Mouse (Mus musculus) left cerebral cortex, adult 2 months (tissue): Measurements from ENCODE around the gene Zfp60. TPM values are rescaled to one million over a fixed set of nuclear protein-coding genes. Genes with fewer than 3 reads are reported as not detected.
"Not testable (repeated sequence)": the region's sequence is repeated elsewhere in the genome, so short reads cannot be mapped to it uniquely, and the experiment has no call there.

Source experiments
- DNase-seq, 2 experiments: peaks; one replicate each; pipeline ENCODE4 v3.0.0; 2021 to 2022; ENCODE audit warnings: low spot score in 2 of 2, mixed read lengths in 1 of 2; ENCODE audit errors: extremely low spot score in 1 of 2
- H3K27ac ChIP-seq: fragments of 200-600 bp; 2 replicates; pipeline ENCODE4 v1.8.1; 2022
- H3K4me3 ChIP-seq: fragments of 200-600 bp; 2 replicates; pipeline ENCODE4 v1.8.1; 2022
- CTCF ChIP-seq: fragments of 200-600 bp; IDR thresholded peaks from 2 replicates; pipeline ENCODE4 v1.8.1; 2022; ENCODE audit warnings: antibody characterized with exemption, mild to moderate bottlenecking, moderate library complexity
- intact Hi-C: fragments of 180-260 bp; cut with DNase I; formaldehyde crosslinking; loops from one replicate; pipeline ENCODE4 v1.15.1; 2025
- total RNA-seq, 2 experiments: library from RNA; stranded (reverse); gene quantifications; 2 replicates each; pipeline ENCODE4 v1.2.3; 2021

The Zfp60 gene
- total RNA-seq, 2 experiments from 2014 or later, result 31.9 to 35.0 TPM

DNA sequence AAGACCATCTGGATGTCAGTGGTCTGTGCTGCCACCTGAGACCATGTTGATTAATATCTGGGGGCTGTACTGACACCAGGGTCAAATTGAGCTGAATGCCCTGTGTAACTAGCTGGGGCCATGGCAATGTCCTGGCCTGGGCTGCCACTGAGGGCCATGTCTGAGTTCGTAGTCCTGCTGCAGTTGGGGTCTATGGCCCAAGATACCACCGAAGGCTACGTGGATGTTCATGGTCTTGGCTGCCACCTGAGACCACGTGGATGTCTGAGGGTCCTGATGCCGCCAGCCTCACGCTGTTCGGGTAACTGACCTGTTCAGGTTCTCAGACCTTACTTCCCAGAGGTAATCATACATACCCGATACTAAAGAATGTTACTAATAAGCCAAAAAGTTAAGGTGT, 9.2 kb upstream of the Zfp60 start:
- intact Hi-C loops, result no loop called here
- TF ChIP-seq CTCF, result no peak
- H3K27ac ChIP-seq, result no peak overlapping the region
- no peak overlapping the region for H3K4me3 ChIP-seq
- DNase-seq, result no peak

DNA sequence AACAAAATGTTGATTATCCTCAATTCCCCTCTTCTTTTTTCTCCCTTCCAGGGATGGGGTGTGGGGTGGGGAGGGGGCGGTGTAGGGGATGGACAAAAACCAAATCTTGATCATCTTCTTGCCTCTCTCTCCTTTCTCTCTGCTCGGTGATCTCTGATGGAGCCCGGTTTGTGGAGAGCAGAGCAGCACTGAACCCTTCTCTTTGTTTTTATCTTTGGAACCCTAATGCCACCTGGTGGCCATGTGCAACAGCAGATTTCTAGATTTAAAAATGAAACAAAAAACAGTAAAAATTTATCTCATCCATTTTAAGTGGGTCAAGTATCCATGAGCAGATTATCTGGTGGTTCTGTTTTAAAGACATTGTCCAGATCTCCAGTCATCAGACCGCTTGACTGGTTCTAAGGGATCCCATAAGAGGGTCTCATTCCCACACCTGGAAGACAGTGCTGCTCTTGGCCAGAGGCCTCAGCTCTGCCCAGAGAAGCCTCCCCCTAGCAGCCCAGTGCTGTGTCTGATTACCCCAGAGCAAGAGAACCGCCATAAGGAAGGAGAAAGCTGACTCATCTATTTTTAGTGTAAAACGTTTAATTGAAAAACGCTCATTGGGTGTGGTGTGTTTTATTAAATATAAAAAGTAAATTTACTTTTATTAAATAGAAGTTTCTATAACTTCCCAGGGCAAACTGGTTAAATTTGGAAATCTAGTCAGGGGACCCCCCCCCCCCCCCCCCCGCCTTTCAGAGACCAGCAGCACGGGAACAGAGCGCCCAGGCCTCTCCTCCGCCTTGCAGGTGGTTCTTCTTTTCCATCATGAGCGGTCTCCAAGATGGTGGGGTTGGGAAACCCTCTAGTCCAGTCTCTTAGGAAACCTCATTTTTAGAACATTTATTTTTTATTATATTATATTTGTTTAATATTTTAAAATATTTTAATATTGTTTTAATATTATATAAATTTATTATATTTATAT, 5.3 kb upstream of the Zfp60 start:
- TF ChIP-seq CTCF, result peak; percentile 74
- H3K4me3 ChIP-seq, result no peak overlapping the region
- H3K27ac ChIP-seq, result no peak overlapping the region
- peak; percentile 24 to 34 for DNase-seq
- intact Hi-C loops, result loop anchor here (1.0 to 5.0 kb wide), 3 partner anchors 35 to 149 kb away; no protein-coding TSS in a partner anchor

DNA sequence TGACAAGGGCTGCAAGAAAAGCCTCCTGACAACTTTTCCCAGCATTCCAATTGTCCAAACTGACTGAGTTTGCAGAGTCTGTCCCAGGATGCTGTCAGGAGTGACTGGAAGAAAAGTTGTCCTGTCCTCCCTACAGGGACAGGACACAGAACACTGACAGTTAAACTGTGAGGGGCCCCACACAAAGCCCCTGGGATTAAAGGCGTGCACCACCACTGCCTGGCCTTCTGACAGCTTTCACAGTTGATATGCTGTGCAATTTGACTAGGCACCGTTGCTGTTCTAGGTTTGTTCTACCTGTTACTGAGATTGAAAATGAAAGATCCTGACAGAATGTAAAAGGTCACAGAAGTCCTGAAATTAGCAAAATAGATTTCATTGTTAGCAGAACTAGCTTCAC, 3.7 kb upstream of the Zfp60 start:
- no peak for DNase-seq
- H3K4me3 ChIP-seq, result no peak overlapping the region
- intact Hi-C loops, result loop anchor here (1.0 to 5.0 kb wide), 2 partner anchors 150 to 205 kb away; no protein-coding TSS in a partner anchor
- H3K27ac ChIP-seq, result no peak overlapping the region
- TF ChIP-seq CTCF, result no peak

DNA sequence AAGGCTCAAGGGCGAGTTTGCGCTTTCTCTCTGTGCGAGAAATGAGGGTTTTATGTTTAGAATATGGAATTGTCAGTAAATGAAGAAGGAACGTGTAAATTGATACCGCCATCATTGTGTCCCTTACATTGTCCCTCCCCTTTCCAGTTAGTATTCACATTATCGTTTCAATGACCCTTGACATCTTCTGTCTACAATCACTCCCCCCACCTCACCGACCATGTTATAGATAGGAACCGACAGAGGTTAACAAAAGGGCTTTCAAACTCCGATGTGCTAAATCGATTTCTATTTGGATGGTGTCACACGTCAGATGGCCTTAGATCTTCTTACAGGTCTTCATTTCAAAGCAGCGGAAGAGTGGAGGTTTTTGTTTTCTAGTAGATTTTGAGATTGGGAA, 757 bp downstream of the Zfp60 start:
- intact Hi-C loops, result loop anchor here (5.0 kb wide), 1 partner anchor 70 kb away; no protein-coding TSS in a partner anchor
- Histone ChIP-seq H3K27ac (peak overlapping the region; percentile 93), H3K4me3 (peak overlapping the region; percentile 59)
- DNase-seq, result no peak
- TF ChIP-seq CTCF, result no peak

DNA sequence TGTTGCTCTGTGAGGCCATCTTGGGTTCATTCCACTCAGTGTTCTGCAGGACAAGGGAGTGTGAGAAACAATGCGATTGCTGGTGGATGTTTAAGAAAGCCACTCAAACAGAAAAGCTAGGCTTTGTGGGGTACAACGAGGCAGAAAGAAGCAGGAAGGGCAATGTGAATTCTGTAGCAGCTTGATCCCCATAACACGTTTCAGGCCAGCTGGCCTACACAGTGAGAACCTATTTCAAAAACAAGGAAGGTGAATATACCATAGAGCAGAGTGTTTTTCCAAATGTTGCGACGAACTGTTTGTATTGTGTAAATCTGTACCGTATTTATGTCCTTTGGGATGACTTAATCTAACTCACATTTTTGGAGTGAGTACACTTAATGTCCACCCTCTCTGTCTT, 1.3 kb downstream of the Zfp60 start:
- intact Hi-C loops, result loop anchor here (5.0 kb wide), 1 partner anchor 70 kb away; no protein-coding TSS in a partner anchor
- Histone ChIP-seq H3K4me3 (peak overlapping the region; percentile 59), H3K27ac (peak overlapping the region; percentile 26; the same call in 1 of the 2 replicates)

DNA sequence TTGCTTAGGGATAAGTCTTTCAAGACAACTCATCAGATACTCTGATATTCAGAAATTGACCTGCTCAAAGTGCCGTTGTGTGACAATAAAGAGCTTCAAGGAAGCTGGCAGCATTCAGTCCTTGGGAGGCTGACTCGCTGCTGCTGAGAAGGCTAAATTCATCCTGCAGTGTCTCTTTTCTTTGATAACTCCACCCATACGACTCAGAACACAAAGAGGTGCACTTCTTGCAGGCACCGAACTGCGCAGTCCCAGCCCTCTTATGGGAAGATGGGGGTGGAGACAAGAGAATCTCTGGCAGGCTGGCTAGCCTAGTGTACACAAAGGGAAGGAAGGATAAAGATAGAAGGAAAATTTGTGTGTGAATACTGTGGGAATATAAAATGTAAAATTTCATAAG, 4.3 kb downstream of the Zfp60 start:
- Histone ChIP-seq H3K27ac (no peak overlapping the region), H3K4me3 (no peak overlapping the region)
- TF ChIP-seq CTCF, result no peak
- DNase-seq, result no peak
- intact Hi-C loops, result no loop called here

More for the DNA sequence above, 1.3 kb downstream of the Zfp60 start:
- DNase-seq, result no peak
- no peak for TF ChIP-seq CTCF

DNA sequence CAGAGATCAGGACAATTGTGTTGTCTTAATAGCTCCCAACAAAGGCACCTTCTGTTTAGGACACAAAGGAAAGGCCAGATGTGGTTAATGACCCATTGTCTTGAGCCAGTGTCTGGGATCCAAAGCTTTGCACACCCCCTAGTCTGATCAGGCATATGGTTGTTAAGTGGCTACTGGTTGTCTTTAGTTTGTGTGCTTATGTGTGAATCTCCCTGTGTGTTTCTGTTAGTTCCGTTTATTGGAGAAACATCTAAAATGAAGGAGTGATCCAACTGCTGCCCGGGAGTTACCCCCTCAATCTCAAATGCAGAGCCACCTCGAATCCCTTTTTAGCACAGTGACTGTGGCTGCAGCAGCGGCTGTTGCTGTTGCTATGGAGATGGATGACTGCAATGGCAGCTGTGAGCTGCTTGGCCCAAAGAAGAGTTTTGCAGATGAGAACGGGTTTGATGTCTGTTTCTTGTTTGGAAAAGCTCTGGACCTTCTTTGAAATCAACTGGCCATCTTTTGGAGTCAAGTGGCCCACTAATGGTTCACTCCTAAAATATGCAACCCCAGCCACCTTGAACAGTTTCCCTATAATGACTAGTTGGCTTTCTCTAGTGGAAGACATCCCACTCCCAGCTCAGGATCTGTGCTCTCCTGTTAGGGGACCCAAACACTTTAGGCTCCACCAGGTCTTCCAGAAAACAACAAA, 25.3 kb downstream of the Zfp60 start:
- Histone ChIP-seq H3K4me3 (no peak overlapping the region), H3K27ac (no peak overlapping the region)
- no peak for TF ChIP-seq CTCF
- intact Hi-C loops, result no loop called here
- DNase-seq, result peak in 1 of 2 experiments; percentile 40

DNA sequence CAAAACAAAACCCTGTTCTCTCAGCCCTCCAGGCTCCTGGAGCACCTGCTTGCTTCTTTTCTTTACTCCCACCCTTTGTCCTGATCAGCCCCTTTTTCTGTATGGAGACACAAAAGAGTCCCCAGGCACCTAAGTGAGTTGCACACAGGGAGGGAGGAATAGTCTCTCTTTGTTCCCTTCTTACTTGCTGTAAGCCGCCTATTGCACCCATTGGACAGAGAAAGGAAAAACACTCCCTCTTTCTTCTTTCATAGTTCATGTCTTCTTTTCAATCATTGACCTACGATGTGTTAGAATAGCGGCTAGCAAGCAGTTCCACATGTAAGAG, 25.8 kb downstream of the Zfp60 start:
- DNase-seq, result no peak

DNA sequence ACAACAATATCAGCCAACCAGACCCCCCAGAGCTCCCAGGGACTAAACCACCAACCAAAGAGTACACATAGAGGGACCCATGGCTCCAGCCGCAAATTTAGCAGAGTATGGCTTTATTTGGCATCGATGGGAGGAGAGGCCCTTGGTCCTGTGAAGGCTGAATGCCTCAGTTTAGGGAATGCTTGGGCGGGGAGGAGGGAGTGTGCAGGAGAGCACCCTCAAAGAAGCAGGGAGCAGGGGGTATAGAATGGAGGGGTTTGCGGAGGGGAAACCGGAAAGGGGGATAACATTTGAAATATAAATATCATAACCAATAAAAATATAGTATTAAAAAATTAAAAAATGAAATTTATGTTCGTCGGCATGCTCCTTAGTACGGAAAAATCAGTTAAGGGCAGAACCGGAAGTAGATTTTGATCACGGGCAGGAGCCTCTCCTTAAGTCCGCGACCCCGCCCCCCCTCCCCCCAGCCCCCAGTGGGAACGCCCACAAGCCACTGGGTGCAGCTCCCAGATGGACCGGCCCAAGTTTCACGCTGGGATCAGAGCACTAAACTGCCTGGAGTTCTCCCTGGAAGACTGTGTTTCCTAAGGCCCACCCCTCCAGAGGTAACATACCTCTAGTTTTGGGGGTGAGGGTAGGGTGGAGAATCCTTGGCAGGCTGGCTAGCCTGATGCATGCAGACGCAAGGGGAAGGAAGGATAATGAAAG, 34.1 kb downstream of the Zfp60 start:
- H3K4me3 ChIP-seq, result no peak overlapping the region

More for the DNA sequence above, 25.8 kb downstream of the Zfp60 start:
- no peak for TF ChIP-seq CTCF
- H3K4me3 ChIP-seq, result no peak overlapping the region
- H3K27ac ChIP-seq, result no peak overlapping the region
- intact Hi-C loops, result no loop called here

DNA sequence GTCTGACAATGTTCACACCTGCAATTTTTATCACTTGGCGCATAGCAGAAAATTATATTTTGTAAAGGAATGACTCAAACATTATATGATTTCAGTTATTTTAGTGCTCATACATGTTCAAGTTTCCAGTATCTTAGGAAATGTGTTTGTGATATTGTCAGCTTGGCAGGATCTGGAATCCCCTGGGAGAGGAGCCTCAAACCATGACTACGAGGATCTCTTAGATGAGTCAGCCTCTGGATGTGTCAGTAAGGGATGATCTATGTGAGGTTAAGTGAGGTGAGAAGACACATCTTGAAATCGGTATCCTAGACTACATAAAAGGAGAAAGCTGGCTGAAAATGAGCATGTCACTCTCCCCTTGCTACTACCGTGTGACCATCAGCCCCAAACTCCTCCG, 58.1 kb downstream of the Zfp60 start:
- DNase-seq, result no peak
- intact Hi-C loops, result loop anchor here (5.0 kb wide), 1 partner anchor 448 kb away; no protein-coding TSS in a partner anchor
- Histone ChIP-seq H3K27ac (no peak overlapping the region), H3K4me3 (no peak overlapping the region)
- no peak for TF ChIP-seq CTCF

More for the DNA sequence above, 34.1 kb downstream of the Zfp60 start:
- DNase-seq, result no peak
- TF ChIP-seq CTCF, result no peak
- intact Hi-C loops, result no loop called here
- no peak overlapping the region for H3K27ac ChIP-seq

DNA sequence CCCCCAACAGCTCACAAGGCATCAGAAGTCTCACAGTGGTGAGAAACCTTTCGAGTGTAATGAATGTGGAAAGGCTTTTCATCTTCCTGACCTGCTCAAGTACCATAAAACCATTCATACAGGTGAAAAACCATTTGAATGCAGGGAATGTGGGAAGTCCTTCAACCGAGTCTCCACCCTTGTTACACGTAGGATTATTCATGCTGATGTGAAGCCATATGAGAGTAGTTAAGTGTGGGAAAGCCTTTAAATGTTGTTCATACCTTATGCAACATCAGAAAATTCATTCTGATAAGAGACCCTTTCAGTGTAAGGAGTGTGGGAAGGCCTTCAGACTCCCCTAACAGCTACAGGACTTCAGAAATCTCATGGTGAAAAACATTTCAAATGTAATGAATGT, 62.7 kb downstream of the Zfp60 start:
- H3K27ac ChIP-seq, H3K4me3 ChIP-seq, intact Hi-C loops, DNase-seq: not testable (repeated sequence)
